Mouse (Mus musculus): ENCODE data around the gene Cltc.

The Cltc gene

GRCm38 (mm10) chr11:86647706-86648447 lies 109.5 kb downstream of the Cltc start:
- no peak for DNase-seq (ENCODE audit: low read depth, low spot score)

- no peak for DNase-seq (ENCODE audit: low read depth, low spot score)
These were observed 110.4 kb downstream of the Cltc start for GRCm38 (mm10) chr11:86646885-86647459.

GRCm38 (mm10) chr11:86646136-86646834 lies 111.1 kb downstream of the Cltc start:
- DNase-seq (ENCODE audit: low read depth, low spot score), result no peak

- no peak for DNase-seq (ENCODE audit: low read depth, low spot score)
These were observed 112.8 kb downstream of the Cltc start for GRCm38 (mm10) chr11:86644553-86644952.

All from A20 (cell line).